Mouse (Mus musculus): ENCODE data around the gene Rpl23a. TPM values are rescaled to one million over a fixed set of nuclear protein-coding genes. Genes with fewer than 3 reads are reported as not detected.
A peak's percentile ranks its signal among the peaks of the same experiment; 100 is the strongest.

Gene Rpl23a
- polyA plus RNA-seq, 1 experiment from 2014 or later = 1,638 TPM

GRCm38 (mm10) chr11:78209886-78210285, 26.5 kb upstream of the Rpl23a start:
- ATAC-seq (ENCODE audit: insufficient read depth) (no peak), DNase-seq (no peak)
- Histone ChIP-seq H3K27me3 (ENCODE audit: insufficient read depth, low read length) (no peaks in the 10 kb centered on the region), H3K36me3 (ENCODE audit: insufficient read depth) (peaks cover 99% of the 10 kb centered on the region), H3K4me1 (ENCODE audit: insufficient read depth) (no peaks in the 10 kb centered on the region), H3K4me3 (ENCODE audit: low read depth, low read length) (no peak overlapping the region), H3K9ac (no peak overlapping the region), H3K9me3 (ENCODE audit: low read depth, low read length) (no peaks in the 10 kb centered on the region), H3K4me2 (no peak overlapping the region), H3K27ac (ENCODE audit: low read depth) (no peak overlapping the region)
- no peak for TF ChIP-seq CTCF (IDR thresholded peaks at IDR 0.05; ENCODE audit: low read depth)
- WGBS = 75% methylated on average over 6 of the region's 6 CpGs

GRCm38 (mm10) chr11:78207190-78207589, 23.8 kb upstream of the Rpl23a start:
- Histone ChIP-seq H3K4me3 (ENCODE audit: low read depth, low read length) (no peak overlapping the region), H3K9ac (no peak overlapping the region), H3K4me1 (ENCODE audit: insufficient read depth) (no peaks in the 10 kb centered on the region), H3K27ac (ENCODE audit: low read depth) (no peak overlapping the region), H3K9me3 (ENCODE audit: low read depth, low read length) (no peaks in the 10 kb centered on the region), H3K27me3 (ENCODE audit: insufficient read depth, low read length) (no peaks in the 10 kb centered on the region), H3K4me2 (no peak overlapping the region), H3K36me3 (ENCODE audit: insufficient read depth) (peaks cover 86% of the 10 kb centered on the region)
- no peak for DNase-seq
- no peak for ATAC-seq (ENCODE audit: insufficient read depth)
- WGBS = 83% methylated on average over 7 of the region's 7 CpGs
- no peak for TF ChIP-seq CTCF (IDR thresholded peaks at IDR 0.05; ENCODE audit: low read depth)

- Histone ChIP-seq H3K9ac (no peak overlapping the region), H3K27me3 (ENCODE audit: insufficient read depth, low read length) (no peaks in the 10 kb centered on the region), H3K36me3 (ENCODE audit: insufficient read depth) (peaks cover 70% of the 10 kb centered on the region), H3K4me2 (no peak overlapping the region), H3K27ac (ENCODE audit: low read depth) (no peak overlapping the region), H3K4me1 (ENCODE audit: insufficient read depth) (no peaks in the 10 kb centered on the region), H3K9me3 (ENCODE audit: low read depth, low read length) (no peaks in the 10 kb centered on the region), H3K4me3 (ENCODE audit: low read depth, low read length) (no peak overlapping the region)
- WGBS = 67% methylated on average over 13 of the region's 13 CpGs
- ATAC-seq (ENCODE audit: insufficient read depth) (no peak), DNase-seq (no peak)
- no peak for TF ChIP-seq CTCF (IDR thresholded peaks at IDR 0.05; ENCODE audit: low read depth)
These were observed 22.2 kb upstream of the Rpl23a start for GRCm38 (mm10) chr11:78205361-78206206.

GRCm38 (mm10) chr11:78204287-78204686, 20.9 kb upstream of the Rpl23a start:
- no peak overlapping the region for H3K4me2 ChIP-seq
- DNase-seq = no peak
- H3K4me1 ChIP-seq (ENCODE audit: insufficient read depth) = no peaks in the 10 kb centered on the region
- no peak overlapping the region for H3K27ac ChIP-seq (ENCODE audit: low read depth)
- H3K9me3 ChIP-seq (ENCODE audit: low read depth, low read length) = no peaks in the 10 kb centered on the region
- no peaks in the 10 kb centered on the region for H3K27me3 ChIP-seq (ENCODE audit: insufficient read depth, low read length)
- no peak overlapping the region for H3K9ac ChIP-seq
- TF ChIP-seq CTCF (IDR thresholded peaks at IDR 0.05; ENCODE audit: low read depth) = no peak
- no peak for ATAC-seq (ENCODE audit: insufficient read depth)
- 78% methylated on average over 6 of the region's 6 CpGs for WGBS
- H3K36me3 ChIP-seq (ENCODE audit: insufficient read depth) = peaks cover 57% of the 10 kb centered on the region
- H3K4me3 ChIP-seq (ENCODE audit: low read depth, low read length) = no peak overlapping the region

- no peaks in the 10 kb centered on the region for H3K9me3 ChIP-seq (ENCODE audit: low read depth, low read length)
- no peak overlapping the region for H3K4me2 ChIP-seq
- H3K4me3 ChIP-seq (ENCODE audit: low read depth, low read length) = no peak overlapping the region
- no peaks in the 10 kb centered on the region for H3K27me3 ChIP-seq (ENCODE audit: insufficient read depth, low read length)
- no peak overlapping the region for H3K9ac ChIP-seq
- no peak for DNase-seq
- no peak for ATAC-seq (ENCODE audit: insufficient read depth)
- H3K4me1 ChIP-seq (ENCODE audit: insufficient read depth) = no peaks in the 10 kb centered on the region
- WGBS = 93% methylated on average over 3 of the region's 3 CpGs
- H3K36me3 ChIP-seq (ENCODE audit: insufficient read depth) = peaks cover 38% of the 10 kb centered on the region
- no peak overlapping the region for H3K27ac ChIP-seq (ENCODE audit: low read depth)
- no peak for TF ChIP-seq CTCF (IDR thresholded peaks at IDR 0.05; ENCODE audit: low read depth)
These were observed 19.0 kb upstream of the Rpl23a start for GRCm38 (mm10) chr11:78202372-78202771.

- Histone ChIP-seq H3K9ac (peak overlapping the region; percentile 40), H3K4me2 (peak overlapping the region; percentile 70), H3K27me3 (ENCODE audit: insufficient read depth, low read length) (no peaks in the 10 kb centered on the region), H3K4me3 (ENCODE audit: low read depth, low read length) (peak overlapping the region; percentile 46), H3K27ac (ENCODE audit: low read depth) (peak overlapping the region; percentile 30), H3K36me3 (ENCODE audit: insufficient read depth) (peaks cover 28% of the 10 kb centered on the region), H3K4me1 (ENCODE audit: insufficient read depth) (peaks cover 6% of the 10 kb centered on the region; the same call in 1 of the 2 replicates), H3K9me3 (ENCODE audit: low read depth, low read length) (no peaks in the 10 kb centered on the region)
- DNase-seq = no peak
- WGBS = 58% methylated on average over 23 of the region's 23 CpGs
- ATAC-seq (ENCODE audit: insufficient read depth) = no peak
- TF ChIP-seq CTCF (IDR thresholded peaks at IDR 0.05; ENCODE audit: low read depth) = no peak
These were observed 11.9 kb upstream of the Rpl23a start for GRCm38 (mm10) chr11:78195101-78195863.

Data from lung, embryonic 14.5 days (tissue).